Mouse (Mus musculus) forebrain, embryonic 15.5 days (tissue): Measurements from ENCODE around the gene Gimap5. TPM values are rescaled to one million over a fixed set of nuclear protein-coding genes. Genes with fewer than 3 reads are reported as not detected.

Experiments used
- ATAC-seq: fragments of 200-750 bp; cut with Nextera tagmentation; replicated peaks from 2 replicates; pipeline ENCODE4 v1.8.0; 2017; ENCODE audit warnings: mild to moderate bottlenecking, moderate TSS enrichment, moderate library complexity
- H3K27ac ChIP-seq: fragments of 300-500 bp; sonication (generic); replicated peaks from 2 replicates; pipeline ENCODE4 v1.5.1; 2015; ENCODE audit warnings: mild to moderate bottlenecking, inconsistent platforms
- H3K27me3 ChIP-seq: fragments of 300-500 bp; sonication (generic); 2 replicates; pipeline ENCODE4 v1.6.1; 2015; ENCODE audit warnings: inconsistent platforms
- H3K36me3 ChIP-seq: fragments of 300-500 bp; sonication (generic); 2 replicates; pipeline ENCODE4 v1.6.1; 2015; ENCODE audit warnings: mild to moderate bottlenecking, inconsistent platforms
- H3K4me1 ChIP-seq: fragments of 300-500 bp; sonication (generic); 2 replicates; pipeline ENCODE4 v1.6.1; 2015; ENCODE audit warnings: inconsistent platforms
- H3K4me2 ChIP-seq: fragments of 300-500 bp; sonication (generic); replicated peaks from 2 replicates; pipeline ENCODE4 v1.6.1; 2015; ENCODE audit warnings: mild to moderate bottlenecking, inconsistent platforms
- H3K4me3 ChIP-seq: fragments of 300-500 bp; sonication (generic); 2 replicates; pipeline ENCODE4 v1.5.1; 2015; ENCODE audit warnings: mild to moderate bottlenecking, inconsistent platforms
- H3K9ac ChIP-seq: fragments of 300-500 bp; sonication (generic); replicated peaks from 2 replicates; pipeline ENCODE4 v1.6.1; 2015; ENCODE audit warnings: mild to moderate bottlenecking, inconsistent platforms
- H3K9me3 ChIP-seq: fragments of 300-500 bp; sonication (generic); 2 replicates; pipeline ENCODE4 v1.6.1; 2016; ENCODE audit warnings: inconsistent platforms
- WGBS: fragments of 180-500 bp; shearing (Covaris S2); methylation state at CpG from one replicate; pipeline ENCODE4 v1.1.7; 2015; ENCODE audit warnings: mixed read lengths; 5-methylcytosine and 5-hydroxymethylcytosine counted together
- polyA plus RNA-seq: library from polyadenylated mRNA; unstranded; fragments of >200 nt; fragmentation: Nextera tagmentation; extraction: Ambion mirVana; gene quantifications from 2 replicates; pipeline ENCODE4 v1.2.1, GENCODE M21; 2015

The Gimap5 gene
- polyA plus RNA-seq, 1 experiment from 2014 or later, result 1.2 TPM

- H3K27me3 ChIP-seq, result no peaks in the 10 kb centered on the region
- H3K9ac ChIP-seq, result no peak overlapping the region
- H3K9me3 ChIP-seq, result no peaks in the 10 kb centered on the region
- ATAC-seq, result no peak
- H3K4me2 ChIP-seq, result no peak overlapping the region
- no peaks in the 10 kb centered on the region for H3K36me3 ChIP-seq
- no peak overlapping the region for H3K4me3 ChIP-seq
- H3K4me1 ChIP-seq, result no peaks in the 10 kb centered on the region
- no peak overlapping the region for H3K27ac ChIP-seq
- 81% methylated on average over 1 of the region's 1 CpGs for WGBS
Observed at GRCm38 (mm10) chr6:48785189-48785588, 39.2 kb downstream of the Gimap5 start.

- no peak overlapping the region for H3K9ac ChIP-seq
- H3K4me1 ChIP-seq, result no peaks in the 10 kb centered on the region
- H3K9me3 ChIP-seq, result no peaks in the 10 kb centered on the region
- no peak overlapping the region for H3K4me3 ChIP-seq
- H3K27me3 ChIP-seq, result no peaks in the 10 kb centered on the region
- 84% methylated on average over 2 of the region's 2 CpGs for WGBS
- ATAC-seq, result no peak
- no peaks in the 10 kb centered on the region for H3K36me3 ChIP-seq
- no peak overlapping the region for H3K27ac ChIP-seq
- no peak overlapping the region for H3K4me2 ChIP-seq
Observed at GRCm38 (mm10) chr6:48785601-48786000, 39.6 kb downstream of the Gimap5 start.

- Histone ChIP-seq H3K9me3 (no peaks in the 10 kb centered on the region), H3K27me3 (no peaks in the 10 kb centered on the region), H3K4me1 (no peaks in the 10 kb centered on the region), H3K27ac (no peak overlapping the region), H3K4me2 (no peak overlapping the region), H3K4me3 (no peak overlapping the region), H3K36me3 (no peaks in the 10 kb centered on the region), H3K9ac (no peak overlapping the region)
- no peak for ATAC-seq
- 78% methylated on average over 2 of the region's 2 CpGs for WGBS
Observed at GRCm38 (mm10) chr6:48787867-48788266, 41.9 kb downstream of the Gimap5 start.

- ATAC-seq, result no peak
- H3K4me1 ChIP-seq, result no peaks in the 10 kb centered on the region
- no peak overlapping the region for H3K27ac ChIP-seq
- H3K4me3 ChIP-seq, result no peak overlapping the region
- no peak overlapping the region for H3K4me2 ChIP-seq
- no peaks in the 10 kb centered on the region for H3K27me3 ChIP-seq
- no peaks in the 10 kb centered on the region for H3K36me3 ChIP-seq
- 83% methylated on average over 1 of the region's 1 CpGs for WGBS
- no peak overlapping the region for H3K9ac ChIP-seq
- H3K9me3 ChIP-seq, result no peaks in the 10 kb centered on the region
Observed at GRCm38 (mm10) chr6:48801897-48802296, 55.9 kb downstream of the Gimap5 start.

GRCm38 (mm10) chr6:48803406-48804051 is 57.5 kb downstream of the Gimap5 start:
- Histone ChIP-seq H3K27ac (no peak overlapping the region), H3K27me3 (no peaks in the 10 kb centered on the region), H3K9ac (no peak overlapping the region), H3K9me3 (no peaks in the 10 kb centered on the region), H3K4me1 (no peaks in the 10 kb centered on the region), H3K36me3 (no peaks in the 10 kb centered on the region), H3K4me2 (no peak overlapping the region), H3K4me3 (no peak overlapping the region)
- no peak for ATAC-seq

Other genes starting within 250 kb of the Gimap5 start
- gene Atp6v0e2, start 208.6 kb upstream of the Gimap5 start, polyA plus RNA-seq, result 199 and 211 TPM in 2 replicates
- 15.4 and 18.0 TPM in 2 replicates for gene Lrrc61, start 191.4 kb upstream of the Gimap5 start, polyA plus RNA-seq
- 3.0 and 3.4 TPM in 2 replicates for gene Rarres2, start 173.4 kb upstream of the Gimap5 start, polyA plus RNA-seq
- not detected in 2 replicates for gene Gm45021, start 156.6 kb upstream of the Gimap5 start, polyA plus RNA-seq
- gene Repin1, start 152.3 kb upstream of the Gimap5 start, polyA plus RNA-seq, result 34.9 and 35.8 TPM in 2 replicates
- not detected in 2 replicates for gene Gm44965, start 152.3 kb upstream of the Gimap5 start, polyA plus RNA-seq
- 15.8 and 20.5 TPM in 2 replicates for gene Zfp775, start 144.1 kb upstream of the Gimap5 start, polyA plus RNA-seq
- 10.1 and 11.2 TPM in 2 replicates for gene AI854703, start 119.4 kb upstream of the Gimap5 start, polyA plus RNA-seq
- gene Gimap8, start 99.0 kb upstream of the Gimap5 start, polyA plus RNA-seq, result 0.33 and 0.42 TPM in 2 replicates
- 1.1 and 1.8 TPM in 2 replicates for gene Gimap9, start 70.1 kb upstream of the Gimap5 start, polyA plus RNA-seq
- gene Gimap4, start 61.6 kb upstream of the Gimap5 start, polyA plus RNA-seq, result 1.1 TPM in 2 replicates
- gene Gimap6, start 38.0 kb upstream of the Gimap5 start, polyA plus RNA-seq, result 5.7 and 5.8 TPM in 2 replicates
- 1.2 TPM in 1 of 2 replicates, not detected in the other for gene Gm28053, start 27.6 kb upstream of the Gimap5 start, polyA plus RNA-seq
- not detected in 2 replicates for gene Gimap7, start 27.6 kb upstream of the Gimap5 start, polyA plus RNA-seq
- gene Gimap1, start 7.1 kb upstream of the Gimap5 start, polyA plus RNA-seq, result 4.1 and 4.6 TPM in 2 replicates
- not detected in 2 replicates for gene Gimap3, start 24.7 kb downstream of the Gimap5 start, polyA plus RNA-seq
- 11.1 and 11.2 TPM in 2 replicates for gene Tmem176a, start 94.7 kb downstream of the Gimap5 start, polyA plus RNA-seq
- gene Tmem176b, start 95.3 kb downstream of the Gimap5 start, polyA plus RNA-seq, result 85.0 and 90.2 TPM in 2 replicates
- gene Aoc1, start 126.7 kb downstream of the Gimap5 start, polyA plus RNA-seq, result not detected in 2 replicates
- not detected in 2 replicates for gene 1600015I10Rik, start 183.7 kb downstream of the Gimap5 start, polyA plus RNA-seq
- gene Doxl2, start 228.8 kb downstream of the Gimap5 start, polyA plus RNA-seq, result not detected in 2 replicates
- gene Svs1, start 240.7 kb downstream of the Gimap5 start, polyA plus RNA-seq, result not detected in 2 replicates